Comparison of ENCODE assay signal across 12 mouse cellular contexts in the genomic region with DNA sequence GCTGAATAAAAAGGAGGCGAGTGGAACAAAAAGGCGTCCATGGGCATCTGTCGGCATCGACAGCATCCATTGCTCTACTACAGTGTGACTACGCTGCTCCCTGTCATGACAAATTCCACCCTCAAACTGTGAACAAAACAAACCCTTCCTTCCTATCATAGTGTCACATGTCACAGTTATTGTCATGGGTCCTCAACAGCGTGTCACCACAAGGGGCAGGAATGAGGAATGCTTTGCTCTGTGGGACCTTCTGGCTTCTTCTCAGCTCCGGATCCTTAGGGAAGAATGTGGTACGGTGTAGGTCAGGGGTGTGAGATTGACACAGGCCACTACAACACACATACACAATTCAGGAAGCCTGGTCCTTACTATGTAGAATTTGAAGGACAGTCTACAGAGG.
DNase-seq lines count a peak whose midpoint lies in the region; ATAC-seq and TF ChIP-seq lines count a peak whose summit lies in the region.
"Had no signal": no experiment of that assay in that cellular context is flagged by ENCODE, and none has a peak within 500 bp of the region (broad histone marks: within the 10 kb centered on the region; RNA-seq: fewer than 3 reads in every experiment).

No protein-coding gene starts in this region.

- peaks cover 25% of the 10 kb centered on the region for H3K4me1 ChIP-seq in forebrain, embryonic 15.5 days
- H3K4me1 ChIP-seq in forebrain, embryonic 11.5 days (replicated peaks; ENCODE audit: control insufficient read depth, insufficient read depth, low read length) = peaks cover 10% of the 10 kb centered on the region; the same call in 1 of the 2 replicates
- H3K4me1 ChIP-seq in intestine, embryonic 14.5 days (replicated peaks; ENCODE audit: control insufficient read depth, insufficient read depth, low read length) = peaks cover 3% of the 10 kb centered on the region
- H3K4me1 ChIP-seq in intestine, embryonic 15.5 days (replicated peaks) = peaks cover 3% of the 10 kb centered on the region; the same call in 1 of the 2 replicates
- peaks cover 13% of the 10 kb centered on the region for H3K4me1 ChIP-seq in neural tube, embryonic 14.5 days (ENCODE audit: control insufficient read depth, insufficient read depth, low read length)
- peaks cover 17% of the 10 kb centered on the region for H3K4me1 ChIP-seq in neural tube, embryonic 15.5 days
- no peaks in the 10 kb centered on the region for H3K4me1 ChIP-seq in stomach, postnatal 0 days (replicated peaks; ENCODE audit: control insufficient read depth, insufficient read depth)

- no peaks in the 10 kb centered on the region for H3K36me3 ChIP-seq in forebrain, embryonic 15.5 days
- H3K36me3 ChIP-seq in forebrain, embryonic 11.5 days (ENCODE audit: control insufficient read depth, insufficient read depth, low read length) = no peaks in the 10 kb centered on the region
- H3K36me3 ChIP-seq in intestine, embryonic 14.5 days (ENCODE audit: control insufficient read depth, insufficient read depth, low read length) = no peaks in the 10 kb centered on the region
- H3K36me3 ChIP-seq in intestine, embryonic 15.5 days = no peaks in the 10 kb centered on the region
- no peaks in the 10 kb centered on the region for H3K36me3 ChIP-seq in neural tube, embryonic 14.5 days (ENCODE audit: control insufficient read depth, insufficient read depth, low read length)
- no peaks in the 10 kb centered on the region for H3K36me3 ChIP-seq in neural tube, embryonic 15.5 days
- H3K36me3 ChIP-seq in stomach, postnatal 0 days (ENCODE audit: control insufficient read depth, insufficient read depth, low read length) = no peaks in the 10 kb centered on the region
- H3K36me3 ChIP-seq: embryonic facial prominence, embryonic 12.5 days; midbrain, embryonic 15.5 days had no signal

- H3K9ac ChIP-seq in forebrain, embryonic 15.5 days (replicated peaks) = no peak overlapping the region
- no peak overlapping the region for H3K9ac ChIP-seq in forebrain, embryonic 11.5 days (ENCODE audit: low read length)
- H3K9ac ChIP-seq in intestine, embryonic 14.5 days (ENCODE audit: low read length) = no peak overlapping the region
- no peak overlapping the region for H3K9ac ChIP-seq in intestine, embryonic 15.5 days
- H3K9ac ChIP-seq in neural tube, embryonic 14.5 days (replicated peaks; ENCODE audit: low read depth, low read length) = no peak overlapping the region
- H3K9ac ChIP-seq in neural tube, embryonic 15.5 days (replicated peaks) = no peak overlapping the region
- H3K9ac ChIP-seq in stomach, postnatal 0 days (ENCODE audit: low read length) = no peak overlapping the region
- H3K9ac ChIP-seq: embryonic facial prominence, embryonic 12.5 days; midbrain, embryonic 15.5 days had no signal

- H3K27me3 ChIP-seq in forebrain, embryonic 15.5 days = no peaks in the 10 kb centered on the region
- no peaks in the 10 kb centered on the region for H3K27me3 ChIP-seq in forebrain, embryonic 11.5 days (ENCODE audit: control insufficient read depth, insufficient read depth, low read length)
- no peaks in the 10 kb centered on the region for H3K27me3 ChIP-seq in intestine, embryonic 14.5 days (replicated peaks; ENCODE audit: control insufficient read depth, insufficient read depth, low read length)
- no peaks in the 10 kb centered on the region for H3K27me3 ChIP-seq in intestine, embryonic 15.5 days (replicated peaks)
- H3K27me3 ChIP-seq in neural tube, embryonic 14.5 days (ENCODE audit: control insufficient read depth, insufficient read depth, low read length) = no peaks in the 10 kb centered on the region
- H3K27me3 ChIP-seq in neural tube, embryonic 15.5 days (replicated peaks) = no peaks in the 10 kb centered on the region
- H3K27me3 ChIP-seq in stomach, postnatal 0 days (ENCODE audit: control insufficient read depth, insufficient read depth, low read length) = no peaks in the 10 kb centered on the region
- H3K27me3 ChIP-seq: embryonic facial prominence, embryonic 12.5 days; midbrain, embryonic 15.5 days had no signal

- no peak overlapping the region for H3K4me2 ChIP-seq in forebrain, embryonic 15.5 days (replicated peaks)
- no peak overlapping the region for H3K4me2 ChIP-seq in forebrain, embryonic 11.5 days (ENCODE audit: low read depth, low read length, severe bottlenecking)
- H3K4me2 ChIP-seq in intestine, embryonic 14.5 days (ENCODE audit: low read length) = no peak overlapping the region
- no peak overlapping the region for H3K4me2 ChIP-seq in intestine, embryonic 15.5 days (replicated peaks)
- no peak overlapping the region for H3K4me2 ChIP-seq in neural tube, embryonic 14.5 days (ENCODE audit: low read depth, low read length)
- no peak overlapping the region for H3K4me2 ChIP-seq in neural tube, embryonic 15.5 days
- H3K4me2 ChIP-seq in stomach, postnatal 0 days (replicated peaks; ENCODE audit: low read depth) = no peak overlapping the region
- H3K4me2 ChIP-seq: embryonic facial prominence, embryonic 12.5 days; midbrain, embryonic 15.5 days had no signal

- TF ChIP-seq EP300 in stomach, postnatal 0 days (optimal IDR thresholded peaks at IDR 0.05) = no peak

- no peak overlapping the region for H3K4me3 ChIP-seq in forebrain, embryonic 15.5 days
- H3K4me3 ChIP-seq in forebrain, embryonic 11.5 days (ENCODE audit: low read depth, low read length) = no peak overlapping the region
- no peak overlapping the region for H3K4me3 ChIP-seq in intestine, embryonic 14.5 days (ENCODE audit: low read depth, low read length)
- no peak overlapping the region for H3K4me3 ChIP-seq in intestine, embryonic 15.5 days (replicated peaks)
- H3K4me3 ChIP-seq in neural tube, embryonic 14.5 days (ENCODE audit: low read depth, low read length) = no peak overlapping the region
- no peak overlapping the region for H3K4me3 ChIP-seq in neural tube, embryonic 15.5 days (replicated peaks)
- no peak overlapping the region for H3K4me3 ChIP-seq in stomach, postnatal 0 days (ENCODE audit: low read depth, low read length)
- H3K4me3 ChIP-seq: embryonic facial prominence, embryonic 12.5 days; midbrain, embryonic 15.5 days had no signal

- peak overlapping the region; percentile 56 for H3K27ac ChIP-seq in forebrain, embryonic 15.5 days (replicated peaks)
- H3K27ac ChIP-seq in forebrain, embryonic 11.5 days (ENCODE audit: low read depth, low read length) = no peak overlapping the region
- H3K27ac ChIP-seq in intestine, embryonic 14.5 days (ENCODE audit: low read depth) = no peak overlapping the region
- H3K27ac ChIP-seq in intestine, embryonic 15.5 days = no peak overlapping the region
- H3K27ac ChIP-seq in neural tube, embryonic 14.5 days (ENCODE audit: low read depth, low read length) = 0 out of 2 replicates have a peak overlapping the region, but pooled peaks have one; percentile 22
- H3K27ac ChIP-seq in neural tube, embryonic 15.5 days (replicated peaks) = no peak overlapping the region
- no peak overlapping the region for H3K27ac ChIP-seq in stomach, postnatal 0 days (replicated peaks)
- H3K27ac ChIP-seq: embryonic facial prominence, embryonic 12.5 days; midbrain, embryonic 15.5 days had no signal

- no peak for ATAC-seq in forebrain, embryonic 15.5 days (replicated peaks)
- ATAC-seq in forebrain, embryonic 11.5 days (replicated peaks; ENCODE audit: low FRiP score) = no peak
- no peak for ATAC-seq in intestine, embryonic 14.5 days (replicated peaks; ENCODE audit: low FRiP score, low TSS enrichment, low read depth)
- ATAC-seq in intestine, embryonic 15.5 days = no peak
- ATAC-seq in neural tube, embryonic 14.5 days (ENCODE audit: low read depth) = no peak
- no peak for ATAC-seq in neural tube, embryonic 15.5 days (ENCODE audit: low FRiP score)
- ATAC-seq in stomach, postnatal 0 days (ENCODE audit: low FRiP score, low TSS enrichment) = no peak
- ATAC-seq: midbrain, embryonic 15.5 days had no signal

- TF ChIP-seq CTCF in stomach, postnatal 0 days (IDR thresholded peaks at IDR 0.05; ENCODE audit: low read depth) = peak; percentile 28; the same call in 1 of the 2 replicates

- no peak for DNase-seq in forebrain, embryonic 11.5 days (ENCODE audit: low spot score)
- DNase-seq in intestine, embryonic 14.5 days (ENCODE audit: low spot score) = peak; percentile 16
- DNase-seq in stomach, postnatal 0 days (ENCODE audit: low spot score) = no peak
- no peak for DNase-seq in left cerebral cortex, adult 11 months (ENCODE audit: low spot score)
- DNase-seq: cerebellum, adult 9-11 months; right cerebral cortex, postnatal 4 days had no signal

- no peaks in the 10 kb centered on the region for H3K9me3 ChIP-seq in forebrain, embryonic 15.5 days
- H3K9me3 ChIP-seq in forebrain, embryonic 11.5 days (ENCODE audit: control insufficient read depth, low read length) = no peaks in the 10 kb centered on the region
- no peaks in the 10 kb centered on the region for H3K9me3 ChIP-seq in intestine, embryonic 14.5 days (ENCODE audit: control insufficient read depth, low read length)
- no peaks in the 10 kb centered on the region for H3K9me3 ChIP-seq in intestine, embryonic 15.5 days
- no peaks in the 10 kb centered on the region for H3K9me3 ChIP-seq in neural tube, embryonic 14.5 days (ENCODE audit: control insufficient read depth, low read length)
- no peaks in the 10 kb centered on the region for H3K9me3 ChIP-seq in neural tube, embryonic 15.5 days (replicated peaks)
- H3K9me3 ChIP-seq in stomach, postnatal 0 days (ENCODE audit: control insufficient read depth, low read length) = no peaks in the 10 kb centered on the region
- H3K9me3 ChIP-seq: embryonic facial prominence, embryonic 12.5 days; midbrain, embryonic 15.5 days had no signal

- WGBS in forebrain, embryonic 15.5 days = 74% methylated on average over 8 of the region's 8 CpGs
- WGBS in forebrain, embryonic 11.5 days = 87% methylated on average over 8 of the region's 8 CpGs
- WGBS in intestine, embryonic 14.5 days = 90% methylated on average over 8 of the region's 8 CpGs
- WGBS in intestine, embryonic 15.5 days = 86% methylated on average over 8 of the region's 8 CpGs
- WGBS in neural tube, embryonic 14.5 days = 89% methylated on average over 8 of the region's 8 CpGs
- 92% methylated on average over 8 of the region's 8 CpGs for WGBS in neural tube, embryonic 15.5 days
- 88% methylated on average over 8 of the region's 8 CpGs for WGBS in stomach, postnatal 0 days

Comparison
In these comparisons a context has a peak if more than half of its experiments do, and no peak if none do; other contexts are left out.
1. H3K27ac ChIP-seq: peak in forebrain, embryonic 15.5 days (single experiment) and neural tube, embryonic 14.5 days (single experiment); none in forebrain, embryonic 11.5 days (single experiment), intestine, embryonic 14.5 days (single experiment), intestine, embryonic 15.5 days (single experiment), neural tube, embryonic 15.5 days (single experiment) and stomach, postnatal 0 days (single experiment).